Mouse (Mus musculus) lung, postnatal 0 days (tissue): Measurements from ENCODE around the gene Mical3.

Experiments
- CTCF ChIP-seq: IDR thresholded peaks from 2 replicates; pipeline ENCODE4 v1.5.1; 2016; ENCODE audit warnings: antibody characterized with exemption, mild to moderate bottlenecking
- EP300 ChIP-seq: IDR thresholded peaks from 2 replicates; pipeline ENCODE4 v1.6.1; 2016; ENCODE audit warnings: antibody characterized with exemption, mild to moderate bottlenecking, control low read depth

- TF ChIP-seq EP300, result no peak
- TF ChIP-seq CTCF, result no peak
Observed at GRCm38 (mm10) chr6:120987571-120988084, 143.2 kb downstream of the Mical3 start.
